Mouse (Mus musculus): ENCODE data around the gene Nfkbil1. TPM values are rescaled to one million over a fixed set of nuclear protein-coding genes. Genes with fewer than 3 reads are reported as not detected.
"Not testable (repeated sequence)": the region's sequence is repeated elsewhere in the genome, so short reads cannot be mapped to it uniquely, and the experiment has no call there.

Nfkbil1 gene
- polyA plus RNA-seq, 1 experiment from 2014 or later, result 11.0 TPM

GRCm38 (mm10) chr17:35240384-35241304, 5.1 kb upstream of the Nfkbil1 start:
- Histone ChIP-seq H3K4me1 (replicated peaks; ENCODE audit: control insufficient read depth, insufficient read depth, low read length) (peaks cover 36% of the 10 kb centered on the region), H3K4me2 (ENCODE audit: low read depth, low read length) (peak overlapping the region; percentile 71), H3K9ac (ENCODE audit: low read length) (peak overlapping the region; percentile 99), H3K27ac (ENCODE audit: low read length) (peak overlapping the region; percentile 98), H3K4me3 (ENCODE audit: low read length) (peak overlapping the region; percentile 88), H3K36me3 (ENCODE audit: control insufficient read depth, insufficient read depth, low read length) (peaks cover 21% of the 10 kb centered on the region), H3K9me3 (ENCODE audit: control insufficient read depth, low read length) (no peaks in the 10 kb centered on the region), H3K27me3 (ENCODE audit: control insufficient read depth, insufficient read depth, low read depth, low read length) (no peaks in the 10 kb centered on the region)
- 24% methylated on average over 12 of the region's 12 CpGs for WGBS
- peak; percentile 1; the same call in 1 of the 2 replicates for ATAC-seq (ENCODE audit: low read depth)

DNA sequence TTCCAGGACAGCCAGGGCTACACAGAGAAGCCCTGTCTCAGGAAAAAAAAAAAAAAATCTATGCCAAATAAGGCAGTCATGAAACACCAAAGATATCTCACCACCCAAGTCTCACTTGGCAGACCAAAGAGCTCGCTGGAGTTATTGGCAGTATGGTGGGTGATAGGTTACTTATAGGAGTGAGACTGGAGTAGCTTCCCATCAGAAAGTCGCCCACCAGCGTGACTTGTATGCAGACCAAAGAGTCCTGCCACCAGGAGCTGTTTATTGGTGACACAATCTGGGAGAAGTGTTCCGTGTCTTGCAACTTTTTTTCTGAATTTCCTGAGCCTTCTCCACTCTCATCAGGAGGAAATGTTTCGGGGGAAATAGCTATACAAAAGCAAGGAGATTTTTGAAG, 4.1 kb upstream of the Nfkbil1 start:
- H3K4me2 ChIP-seq (ENCODE audit: low read depth, low read length), result no peak overlapping the region
- peaks cover 29% of the 10 kb centered on the region for H3K4me1 ChIP-seq (replicated peaks; ENCODE audit: control insufficient read depth, insufficient read depth, low read length)
- H3K36me3 ChIP-seq (ENCODE audit: control insufficient read depth, insufficient read depth, low read length), result peaks cover 16% of the 10 kb centered on the region
- H3K27me3 ChIP-seq (ENCODE audit: control insufficient read depth, insufficient read depth, low read depth, low read length), result no peaks in the 10 kb centered on the region
- no peak overlapping the region for H3K4me3 ChIP-seq (ENCODE audit: low read length)
- no peak for ATAC-seq (ENCODE audit: low read depth)
- H3K27ac ChIP-seq (ENCODE audit: low read length), result no peak overlapping the region
- H3K9me3 ChIP-seq (ENCODE audit: control insufficient read depth, low read length), result no peaks in the 10 kb centered on the region
- 0 out of 2 replicates have a peak overlapping the region, but pooled peaks have one; percentile 4 for H3K9ac ChIP-seq (ENCODE audit: low read length)
- 68% methylated on average over 5 of the region's 5 CpGs for WGBS

DNA sequence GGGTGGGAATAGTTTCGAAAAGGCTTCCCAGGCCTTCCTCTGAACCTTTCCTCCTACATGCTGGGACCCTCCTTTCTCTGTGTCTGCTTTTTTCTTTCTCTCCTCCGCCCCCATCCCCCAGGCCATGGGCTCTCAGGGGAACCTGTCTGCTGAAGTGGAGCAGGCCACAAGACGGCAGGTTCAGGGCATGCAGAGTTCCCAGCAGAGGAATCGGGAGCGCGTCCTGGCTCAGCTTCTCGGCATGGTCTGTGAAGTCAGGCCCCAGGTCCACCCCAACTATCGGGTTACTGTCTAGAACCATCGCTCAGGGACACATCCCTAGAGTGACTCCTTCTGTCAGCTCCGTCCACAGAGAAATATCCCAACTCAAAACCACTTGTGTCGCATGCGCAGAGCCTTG, 1.9 kb upstream of the Nfkbil1 start:
- no peak overlapping the region for H3K4me2 ChIP-seq (ENCODE audit: low read depth, low read length)
- H3K4me1 ChIP-seq (replicated peaks; ENCODE audit: control insufficient read depth, insufficient read depth, low read length), result peaks cover 34% of the 10 kb centered on the region
- no peaks in the 10 kb centered on the region for H3K27me3 ChIP-seq (ENCODE audit: control insufficient read depth, insufficient read depth, low read depth, low read length)
- no peak overlapping the region for H3K4me3 ChIP-seq (ENCODE audit: low read length)
- no peak overlapping the region for H3K27ac ChIP-seq (ENCODE audit: low read length)
- ATAC-seq (ENCODE audit: low read depth), result no peak
- no peaks in the 10 kb centered on the region for H3K9me3 ChIP-seq (ENCODE audit: control insufficient read depth, low read length)
- 84% methylated on average over 12 of the region's 12 CpGs for WGBS
- H3K36me3 ChIP-seq (ENCODE audit: control insufficient read depth, insufficient read depth, low read length), result peaks cover 2% of the 10 kb centered on the region; the same call in 1 of the 2 replicates
- no peak overlapping the region for H3K9ac ChIP-seq (ENCODE audit: low read length)

DNA sequence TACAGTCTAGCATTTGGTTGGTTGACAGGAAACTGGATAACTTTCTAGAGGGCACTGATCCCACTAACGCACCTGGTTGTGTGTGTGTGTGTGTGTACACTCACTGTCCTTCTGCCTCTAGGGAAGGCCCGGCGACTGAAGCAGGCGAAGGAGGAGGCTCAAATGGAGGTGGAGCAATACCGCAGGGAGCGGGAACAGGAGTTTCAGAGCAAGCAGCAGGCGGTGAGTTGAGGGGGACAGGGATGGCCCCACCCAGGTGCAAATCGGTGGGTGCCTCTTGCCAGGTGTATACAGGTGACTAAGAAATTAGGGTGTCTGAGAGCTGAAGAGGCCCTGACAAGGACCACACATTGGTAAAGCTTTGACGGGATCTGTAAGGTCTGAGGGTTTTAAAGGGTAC, 1.4 kb upstream of the Nfkbil1 start:
- Histone ChIP-seq H3K4me1 (replicated peaks; ENCODE audit: control insufficient read depth, insufficient read depth, low read length) (peaks cover 37% of the 10 kb centered on the region), H3K9ac (ENCODE audit: low read length) (no peak overlapping the region), H3K4me3 (ENCODE audit: low read length) (no peak overlapping the region), H3K36me3 (ENCODE audit: control insufficient read depth, insufficient read depth, low read length) (peaks cover 2% of the 10 kb centered on the region; the same call in 1 of the 2 replicates), H3K27me3 (ENCODE audit: control insufficient read depth, insufficient read depth, low read depth, low read length) (no peaks in the 10 kb centered on the region), H3K9me3 (ENCODE audit: control insufficient read depth, low read length) (no peaks in the 10 kb centered on the region), H3K4me2 (ENCODE audit: low read depth, low read length) (no peak overlapping the region), H3K27ac (ENCODE audit: low read length) (no peak overlapping the region)
- ATAC-seq (ENCODE audit: low read depth), result no peak
- WGBS, result 74% methylated on average over 9 of the region's 9 CpGs

DNA sequence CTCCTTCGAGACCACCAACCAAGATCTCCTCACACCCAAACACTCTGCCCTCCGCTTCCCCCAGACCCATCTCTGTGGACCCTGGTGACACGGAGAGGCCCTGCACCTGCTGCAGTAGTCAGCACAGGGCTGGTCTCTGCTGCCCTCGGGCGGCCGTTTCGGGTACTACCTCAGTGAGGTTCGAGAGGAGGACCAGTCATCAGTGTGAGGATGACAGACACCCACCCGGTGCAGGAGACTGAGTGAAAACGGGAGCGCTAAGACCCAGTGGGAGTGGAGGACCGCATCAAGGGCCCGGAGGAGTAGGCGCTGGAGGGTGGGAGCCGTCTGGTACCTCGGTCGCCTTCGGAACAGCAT, 776 bp upstream of the Nfkbil1 start:
- Histone ChIP-seq H3K4me3 (ENCODE audit: low read length) (peak overlapping the region; percentile 62), H3K9ac (ENCODE audit: low read length) (peak overlapping the region; percentile 96), H3K4me2 (ENCODE audit: low read depth, low read length) (peak overlapping the region; percentile 66), H3K27ac (ENCODE audit: low read length) (peak overlapping the region; percentile 99), H3K27me3 (ENCODE audit: control insufficient read depth, insufficient read depth, low read depth, low read length) (no peaks in the 10 kb centered on the region), H3K4me1 (replicated peaks; ENCODE audit: control insufficient read depth, insufficient read depth, low read length) (peaks cover 37% of the 10 kb centered on the region), H3K36me3 (ENCODE audit: control insufficient read depth, insufficient read depth, low read length) (peaks cover 2% of the 10 kb centered on the region; the same call in 1 of the 2 replicates), H3K9me3 (ENCODE audit: control insufficient read depth, low read length) (no peaks in the 10 kb centered on the region)
- peak; percentile 59 for ATAC-seq (ENCODE audit: low read depth)
- WGBS, result under 1% methylated on average over 18 of the region's 18 CpGs

GRCm38 (mm10) chr17:35234903-35235302, 689 bp downstream of the Nfkbil1 start:
- Histone ChIP-seq H3K9ac (ENCODE audit: low read length) (peak overlapping the region; percentile 96), H3K27ac (ENCODE audit: low read length) (peak overlapping the region; percentile 99), H3K27me3 (ENCODE audit: control insufficient read depth, insufficient read depth, low read depth, low read length) (no peaks in the 10 kb centered on the region), H3K36me3 (ENCODE audit: control insufficient read depth, insufficient read depth, low read length) (peaks cover 10% of the 10 kb centered on the region; the same call in 1 of the 2 replicates), H3K4me1 (replicated peaks; ENCODE audit: control insufficient read depth, insufficient read depth, low read length) (peaks cover 28% of the 10 kb centered on the region), H3K4me3 (ENCODE audit: low read length) (peak overlapping the region; percentile 62), H3K4me2 (ENCODE audit: low read depth, low read length) (peak overlapping the region; percentile 66), H3K9me3 (ENCODE audit: control insufficient read depth, low read length) (no peaks in the 10 kb centered on the region)
- WGBS, result under 1% methylated on average over 31 of the region's 31 CpGs
- peak; percentile 30 for ATAC-seq (ENCODE audit: low read depth)

- H3K9ac ChIP-seq (ENCODE audit: low read length), result peak overlapping the region; percentile 96
- peak overlapping the region; percentile 99 for H3K27ac ChIP-seq (ENCODE audit: low read length)
- ATAC-seq (ENCODE audit: low read depth); H3K9me3 ChIP-seq (ENCODE audit: control insufficient read depth, low read length); H3K27me3 ChIP-seq (ENCODE audit: control insufficient read depth, insufficient read depth, low read depth, low read length): not testable (repeated sequence)
- peaks cover 28% of the 10 kb centered on the region for H3K4me1 ChIP-seq (replicated peaks; ENCODE audit: control insufficient read depth, insufficient read depth, low read length)
- peak overlapping the region; percentile 66 for H3K4me2 ChIP-seq (ENCODE audit: low read depth, low read length)
- 67% methylated on average over 7 of the region's 7 CpGs for WGBS
- peak overlapping the region; percentile 62 for H3K4me3 ChIP-seq (ENCODE audit: low read length)
- peaks cover 18% of the 10 kb centered on the region for H3K36me3 ChIP-seq (ENCODE audit: control insufficient read depth, insufficient read depth, low read length)
These were observed 1.5 kb downstream of the Nfkbil1 start for GRCm38 (mm10) chr17:35234090-35234489.

- peak within 1 kb of the TSS; percentile 62 for H3K4me3 ChIP-seq (ENCODE audit: low read length)
- no peaks in the 10 kb centered on the region for H3K27me3 ChIP-seq (ENCODE audit: control insufficient read depth, insufficient read depth, low read depth, low read length)
- peak within 1 kb of the TSS; percentile 99 for H3K27ac ChIP-seq (ENCODE audit: low read length)
- peak; percentile 32 for ATAC-seq (ENCODE audit: low read depth)
- peak within 1 kb of the TSS; percentile 96 for H3K9ac ChIP-seq (ENCODE audit: low read length)
- peaks cover 25% of the 10 kb centered on the region for H3K36me3 ChIP-seq (ENCODE audit: control insufficient read depth, insufficient read depth, low read length)
- 37% methylated on average over 18 of the region's 18 CpGs for WGBS
- H3K9me3 ChIP-seq (ENCODE audit: control insufficient read depth, low read length), result no peaks in the 10 kb centered on the region
- peak within 1 kb of the TSS; percentile 66 for H3K4me2 ChIP-seq (ENCODE audit: low read depth, low read length)
- peaks cover 28% of the 10 kb centered on the region for H3K4me1 ChIP-seq (replicated peaks; ENCODE audit: control insufficient read depth, insufficient read depth, low read length)
These were observed 2.2 kb downstream of the Nfkbil1 start, which contains the start of gene Atp6v1g2 for GRCm38 (mm10) chr17:35233114-35233980. TSS of gene Atp6v1g2 (plus strand) at chr17:35233660.

- no peak overlapping the region for H3K4me3 ChIP-seq (ENCODE audit: low read length)
- H3K27me3 ChIP-seq (ENCODE audit: control insufficient read depth, insufficient read depth, low read depth, low read length), result no peaks in the 10 kb centered on the region
- peaks cover 25% of the 10 kb centered on the region for H3K36me3 ChIP-seq (ENCODE audit: control insufficient read depth, insufficient read depth, low read length)
- no peak for ATAC-seq (ENCODE audit: low read depth)
- no peak overlapping the region for H3K4me2 ChIP-seq (ENCODE audit: low read depth, low read length)
- H3K9me3 ChIP-seq (ENCODE audit: control insufficient read depth, low read length), result no peaks in the 10 kb centered on the region
- H3K4me1 ChIP-seq (replicated peaks; ENCODE audit: control insufficient read depth, insufficient read depth, low read length), result peaks cover 28% of the 10 kb centered on the region
- peak overlapping the region; percentile 99 for H3K27ac ChIP-seq (ENCODE audit: low read length)
- WGBS, result 69% methylated on average over 5 of the region's 5 CpGs
- H3K9ac ChIP-seq (ENCODE audit: low read length), result peak overlapping the region; percentile 5; the same call in 1 of the 2 replicates
These were observed 2.9 kb downstream of the Nfkbil1 start for GRCm38 (mm10) chr17:35232659-35233058.

Measured in lung, embryonic 16.5 days (tissue).